Mouse (Mus musculus) spleen, adult 2 months (tissue): Measurements from ENCODE around the gene Gm10490. TPM values are rescaled to one million over a fixed set of nuclear protein-coding genes. Genes with fewer than 3 reads are reported as not detected.

Experiments
- DNase-seq, 2 experiments: peaks; one replicate each; pipeline versions ENCODE4 v3.0.0 to v3.0.0-alpha.2; 2012 to 2021; ENCODE audit warnings: low spot score in 2 of 2, low read depth in 1 of 2
- H3K27ac ChIP-seq: fragments of 200-500 bp; 2 replicates; pipeline ENCODE4 v1.5.1; 2012; ENCODE audit warnings: low read length, inconsistent platforms; ENCODE audit not compliant: insufficient read depth
- H3K27me3 ChIP-seq: fragments of 200-500 bp; 2 replicates; pipeline ENCODE4 v1.6.1; 2012; ENCODE audit warnings: mild to moderate bottlenecking, moderate library complexity, low read length, inconsistent platforms; ENCODE audit not compliant: control insufficient read depth, insufficient read depth
- H3K36me3 ChIP-seq: fragments of 200-500 bp; 2 replicates; pipeline ENCODE4 v1.6.1; 2012; ENCODE audit warnings: mild to moderate bottlenecking, low read length, inconsistent platforms; ENCODE audit not compliant: control insufficient read depth, insufficient read depth
- H3K4me1 ChIP-seq: fragments of 200-500 bp; 2 replicates; pipeline ENCODE4 v1.6.1; 2011; ENCODE audit warnings: inconsistent platforms; ENCODE audit not compliant: control insufficient read depth, insufficient read depth, insufficient read length
- H3K4me3 ChIP-seq: fragments of 200-500 bp; 2 replicates; pipeline ENCODE4 v1.5.1; 2011; ENCODE audit warnings: mild to moderate bottlenecking, inconsistent platforms; ENCODE audit not compliant: insufficient read depth, insufficient read length; ENCODE audit errors: extremely low read depth
- CTCF ChIP-seq: fragments of 200-500 bp; IDR thresholded peaks from 2 replicates; pipeline ENCODE4 v1.5.1; 2011; ENCODE audit warnings: mild to moderate bottlenecking, inconsistent platforms; ENCODE audit not compliant: insufficient read depth, insufficient read length, insufficient replicate concordance; ENCODE audit errors: extremely low read depth
- POLR2A ChIP-seq: fragments of 200-500 bp; IDR thresholded peaks from 2 replicates; pipeline ENCODE4 v1.6.1; 2011; ENCODE audit warnings: low read depth, low read length, inconsistent platforms
- WGBS: fragments of 180-500 bp; shearing (Covaris S2); methylation state at CpG from one replicate; pipeline ENCODE4 v1.1.7; 2018; 5-methylcytosine and 5-hydroxymethylcytosine counted together
- polyA plus RNA-seq: library from polyadenylated mRNA; depleted of rRNA; stranded (reverse); fragments of >200 nt; gene quantifications from 2 replicates; pipeline ENCODE4 v1.2.3, GENCODE M21; 2012; rRNA removed

Gene Gm10490
- polyA plus RNA-seq, 1 experiment = not detected

DNA sequence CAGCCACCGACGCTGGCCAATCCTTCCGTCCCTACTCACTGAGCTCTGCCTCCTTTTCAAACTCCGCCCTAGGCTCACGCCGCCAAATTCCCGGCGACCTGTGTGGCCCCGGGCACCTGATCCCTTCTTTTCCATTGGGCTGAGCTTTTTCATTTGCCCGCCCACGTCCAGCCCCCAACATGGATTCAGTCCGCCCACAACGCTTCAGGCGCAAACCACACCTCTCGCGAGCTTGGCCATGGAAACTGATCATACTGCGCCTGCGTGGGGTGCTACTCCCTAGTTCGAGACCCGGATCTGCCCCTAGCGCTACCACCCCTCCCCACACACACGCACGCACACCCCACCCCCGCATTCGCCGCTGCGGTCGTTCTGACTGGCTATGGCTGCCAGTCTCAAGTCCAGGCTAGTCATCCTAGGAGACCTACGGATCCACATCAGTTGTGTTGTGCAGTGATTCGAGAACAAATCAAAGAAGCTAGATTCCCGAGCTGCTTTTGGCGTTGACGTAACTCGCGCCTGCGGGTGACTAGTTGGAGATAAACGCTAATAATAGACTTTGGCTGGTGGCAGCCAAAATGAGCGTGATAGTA is 38.7 kb downstream of the Gm10490 start:
- H3K27ac ChIP-seq = 0 out of 2 replicates have a peak overlapping the region, but pooled peaks have one; percentile 13
- H3K4me3 ChIP-seq = peak overlapping the region; percentile 69
- peak; percentile 76 to 82 for DNase-seq
- H3K36me3 ChIP-seq = no peaks in the 10 kb centered on the region
- no peaks in the 10 kb centered on the region for H3K27me3 ChIP-seq
- WGBS = 23% methylated on average over 38 of the region's 38 CpGs
- H3K4me1 ChIP-seq = no peaks in the 10 kb centered on the region; the same call in 1 of the 2 replicates
- no peak for TF ChIP-seq POLR2A
- no peak for TF ChIP-seq CTCF

DNA sequence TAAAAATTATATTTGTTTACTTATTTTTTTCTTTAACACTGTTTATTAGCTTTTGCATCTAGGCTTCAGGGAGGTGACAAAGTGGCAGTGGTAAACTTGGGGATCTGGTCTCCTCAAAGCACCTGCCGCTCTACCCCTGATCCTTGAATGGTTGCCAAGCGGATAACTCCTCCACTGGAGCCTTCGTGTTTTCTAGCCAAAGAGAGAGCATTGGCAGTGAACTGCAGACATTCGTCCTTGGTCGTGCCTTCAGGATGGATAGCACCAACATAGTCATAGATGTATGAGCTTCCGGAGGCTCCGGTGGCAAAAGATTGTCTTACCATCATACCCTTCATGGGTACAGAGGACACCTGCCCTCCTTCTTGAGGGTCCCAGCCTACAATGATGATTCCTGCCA is 40.7 kb downstream of the Gm10490 start:
- H3K27ac ChIP-seq = no peak overlapping the region
- H3K27me3 ChIP-seq = no peaks in the 10 kb centered on the region

DNA sequence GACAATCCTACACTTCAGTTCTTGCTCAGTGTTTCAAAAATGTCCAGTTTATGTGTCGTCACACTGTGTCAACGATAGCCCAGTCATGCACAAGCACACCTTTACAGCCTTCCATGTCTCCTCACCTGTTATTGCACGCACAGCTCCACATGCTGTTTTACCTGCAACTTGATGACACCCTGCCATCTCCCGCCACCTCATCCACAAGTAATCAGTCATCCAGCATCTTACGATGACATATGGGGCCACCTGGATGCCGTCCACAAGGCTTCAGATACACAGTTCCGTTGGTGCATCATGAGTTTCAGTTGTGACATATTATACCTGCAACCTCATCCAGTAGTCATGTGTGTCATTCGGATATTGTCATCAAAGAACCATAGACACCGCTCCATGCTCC is 49.5 kb downstream of the Gm10490 start:
- H3K27ac ChIP-seq = no peak overlapping the region
- no peak overlapping the region for H3K4me3 ChIP-seq
- DNase-seq = no peak
- peaks cover 4% of the 10 kb centered on the region; the same call in 1 of the 2 replicates for H3K4me1 ChIP-seq
- WGBS = 94% methylated on average over 9 of the region's 9 CpGs
- H3K36me3 ChIP-seq = no peaks in the 10 kb centered on the region
- no peak for TF ChIP-seq CTCF
- no peak for TF ChIP-seq POLR2A
- H3K27me3 ChIP-seq = no peaks in the 10 kb centered on the region

More for the DNA sequence above, 40.7 kb downstream of the Gm10490 start:
- 90% methylated on average over 7 of the region's 7 CpGs for WGBS
- H3K36me3 ChIP-seq = no peaks in the 10 kb centered on the region
- no peaks in the 10 kb centered on the region; the same call in 1 of the 2 replicates for H3K4me1 ChIP-seq
- no peak overlapping the region for H3K4me3 ChIP-seq
- DNase-seq = no peak
- TF ChIP-seq CTCF (no peak), POLR2A (no peak)

Other genes with a start within 250 kb of the Gm10490 start
- 88.2 and 90.0 TPM in 2 replicates for gene Plp2, start 238.2 kb upstream of the Gm10490 start, polyA plus RNA-seq
- gene Magix, start 228.3 kb upstream of the Gm10490 start, polyA plus RNA-seq = 0.29 and 0.52 TPM in 2 replicates
- 6.1 and 6.2 TPM in 2 replicates for gene Gpkow, start 212.4 kb upstream of the Gm10490 start, polyA plus RNA-seq
- gene Wdr45, start 195.2 kb upstream of the Gm10490 start, polyA plus RNA-seq = 38.4 and 41.7 TPM in 2 replicates
- 0.13 and 0.75 TPM in 2 replicates for gene Gm45208, start 187.3 kb upstream of the Gm10490 start, polyA plus RNA-seq
- gene Praf2, start 181.1 kb upstream of the Gm10490 start, polyA plus RNA-seq = 26.0 and 33.7 TPM in 2 replicates
- gene Ccdc120, start 158.6 kb upstream of the Gm10490 start, polyA plus RNA-seq = 1.6 and 1.7 TPM in 2 replicates
- gene Tfe3, start 147.0 kb upstream of the Gm10490 start, polyA plus RNA-seq = 23.3 and 24.6 TPM in 2 replicates
- gene Gripap1, start 119.8 kb upstream of the Gm10490 start, polyA plus RNA-seq = 53.3 and 53.9 TPM in 2 replicates
- gene Kcnd1, start 87.3 kb upstream of the Gm10490 start, polyA plus RNA-seq = 1.4 and 1.6 TPM in 2 replicates
- gene Otud5, start 68.2 kb upstream of the Gm10490 start, polyA plus RNA-seq = 54.8 and 61.6 TPM in 2 replicates
- 40.1 and 75.0 TPM in 2 replicates for gene Pim2, start 31.3 kb upstream of the Gm10490 start, polyA plus RNA-seq
- 34.7 and 49.5 TPM in 2 replicates for gene Slc35a2, start 25.5 kb upstream of the Gm10490 start, polyA plus RNA-seq
- 79.1 and 83.1 TPM in 2 replicates for gene Pqbp1, start 10.3 kb upstream of the Gm10490 start, polyA plus RNA-seq
- 36.2 and 39.2 TPM in 2 replicates for gene Timm17b, start 10.2 kb upstream of the Gm10490 start, polyA plus RNA-seq
- gene Gm10491, start 1.7 kb upstream of the Gm10490 start, polyA plus RNA-seq = not detected in 2 replicates
- 0.15 and 0.16 TPM in 2 replicates for gene Pcsk1n, start 10.3 kb downstream of the Gm10490 start, polyA plus RNA-seq
- gene Eras, start 19.1 kb downstream of the Gm10490 start, polyA plus RNA-seq = not detected in 2 replicates
- 16.9 and 17.2 TPM in 2 replicates for gene Hdac6, start 38.3 kb downstream of the Gm10490 start, polyA plus RNA-seq
- 25.7 and 32.0 TPM in 2 replicates for gene Gata1, start 68.5 kb downstream of the Gm10490 start, polyA plus RNA-seq
- not detected in 2 replicates for gene Glod5, start 109.0 kb downstream of the Gm10490 start, polyA plus RNA-seq
- 14.1 and 17.4 TPM in 2 replicates for gene Suv39h1, start 165.2 kb downstream of the Gm10490 start, polyA plus RNA-seq
- 52.2 and 65.4 TPM in 2 replicates for gene Was, start 181.0 kb downstream of the Gm10490 start, polyA plus RNA-seq
- gene Wdr13, start 223.3 kb downstream of the Gm10490 start, polyA plus RNA-seq = 64.1 and 85.8 TPM in 2 replicates
- gene Rbm3, start 236.3 kb downstream of the Gm10490 start, polyA plus RNA-seq = 89.2 and 95.6 TPM in 2 replicates